Mouse (Mus musculus): ENCODE measurements around the gene Aip.

- no peak for TF ChIP-seq CTCF (IDR thresholded peaks at IDR 0.05; ENCODE audit: extremely low read depth, insufficient read length, insufficient replicate concordance, low read depth, low read length)
- TF ChIP-seq POLR2A (IDR thresholded peaks at IDR 0.05; ENCODE audit: low read depth, low read length): no peak
Observed at GRCm38 (mm10) chr19:4150567-4151487, 25.2 kb upstream of the Aip start.
